Mouse (Mus musculus) adrenal gland, postnatal 36 days (tissue): Measurements from ENCODE around the gene Gdf5. TPM values are rescaled to one million over a fixed set of nuclear protein-coding genes. Genes with fewer than 3 reads are reported as not detected.
"Not testable (repeated sequence)": the region's sequence is repeated elsewhere in the genome, so short reads cannot be mapped to it uniquely, and the experiment has no call there.

Experiments used
- DNase-seq, 2 experiments: peaks; one replicate each; pipeline ENCODE4 v3.0.0; 2021; ENCODE audit warnings: mixed read lengths in 1 of 2
- total RNA-seq, 2 experiments: library from RNA; stranded (reverse); gene quantifications; 2 replicates each; pipeline ENCODE4 v1.2.3; 2021

Gdf5 gene
- total RNA-seq, 2 experiments from 2014 or later = 0.56 to 0.89 TPM

- DNase-seq = peak; percentile 85 to 88
These were observed 3.3 kb downstream of the Gdf5 start for GRCm38 (mm10) chr2:155941697-155942442.

GRCm38 (mm10) chr2:155940681-155941080, 4.5 kb downstream of the Gdf5 start, which contains the start of gene Gm15557:
Gene Gm15557, plus strand, starts transcription at chr2:155940728.
- no peak for DNase-seq

DNA sequence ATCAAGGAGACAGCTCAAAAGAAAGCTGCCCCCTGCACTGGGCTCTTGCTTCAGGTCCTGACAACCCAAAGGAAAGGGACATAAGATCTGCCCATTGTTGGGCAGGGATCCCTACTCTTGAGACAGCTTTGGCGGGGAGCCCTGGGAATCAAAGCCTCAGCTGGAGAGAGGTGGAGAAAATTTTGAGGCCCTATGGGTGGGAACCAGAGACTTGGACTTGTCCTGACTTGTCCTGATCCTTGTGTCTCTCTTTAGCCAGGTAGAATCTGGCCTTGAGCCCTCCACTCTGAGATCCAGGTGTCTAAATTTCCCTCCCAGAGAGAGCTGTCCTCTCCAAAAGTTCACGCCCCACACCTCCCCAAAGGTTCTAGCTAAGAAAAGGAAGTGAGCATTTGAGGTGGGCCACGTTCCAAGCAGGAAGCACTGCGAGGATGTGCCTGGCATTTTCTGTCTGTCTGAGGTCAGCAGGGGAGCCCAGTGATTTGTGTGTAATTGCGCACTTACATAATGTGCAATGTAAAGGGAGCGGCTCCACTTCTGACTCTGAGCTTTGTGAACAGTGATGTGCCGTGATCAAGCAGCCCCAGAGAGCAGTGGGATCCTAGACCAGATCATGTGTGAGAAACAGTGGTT, 5.2 kb downstream of the Gdf5 start:
- no peak for DNase-seq

DNA sequence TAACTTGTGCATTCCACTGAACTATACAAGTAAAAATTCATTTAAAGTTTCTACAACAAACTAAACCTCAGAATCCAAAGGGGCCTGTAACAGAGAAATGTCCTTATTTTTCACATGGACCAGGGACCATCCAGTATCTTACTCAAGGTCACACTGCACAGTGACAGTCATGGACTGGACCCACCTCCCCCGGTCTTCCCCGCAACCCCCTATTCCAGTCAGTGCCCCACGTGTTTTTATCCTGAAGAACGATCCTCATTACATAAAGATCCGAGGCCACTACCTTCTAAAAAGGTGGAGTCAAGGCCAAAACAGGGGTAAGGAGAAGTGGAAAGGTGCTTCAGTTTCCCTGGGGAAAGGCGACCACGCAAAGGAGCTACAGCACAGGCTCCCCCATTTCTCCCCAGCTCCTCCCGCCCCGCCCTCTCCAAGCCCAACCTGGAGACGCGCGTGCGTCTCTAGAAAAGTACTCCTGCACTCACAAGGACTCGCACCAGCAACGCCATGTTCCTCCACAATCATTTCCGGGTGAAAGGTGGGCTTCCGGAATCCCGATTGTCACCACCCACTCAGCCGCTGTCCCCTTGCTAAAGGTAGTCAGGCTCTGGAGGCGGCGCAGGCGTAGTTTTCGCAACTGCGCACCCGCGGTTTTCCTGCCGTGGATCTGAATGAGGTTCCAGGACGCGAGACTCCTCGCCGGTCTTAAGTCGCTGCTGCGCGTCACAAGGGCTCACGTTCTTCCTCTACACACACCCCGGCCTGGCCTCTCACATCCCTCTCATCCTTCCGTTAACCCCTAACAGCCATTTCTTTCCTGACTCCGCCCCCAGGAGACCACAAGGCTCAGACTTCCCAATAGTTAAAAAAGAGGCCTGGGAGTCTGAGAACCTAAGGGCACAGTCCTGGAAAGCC, 15.4 kb downstream of the Gdf5 start, which contains the start of gene Uqcc1:
Uqcc1 (minus strand) TSS at position 780 of the 912 bp plus-strand sequence.
- peak; percentile 94 to 95 for DNase-seq

DNA sequence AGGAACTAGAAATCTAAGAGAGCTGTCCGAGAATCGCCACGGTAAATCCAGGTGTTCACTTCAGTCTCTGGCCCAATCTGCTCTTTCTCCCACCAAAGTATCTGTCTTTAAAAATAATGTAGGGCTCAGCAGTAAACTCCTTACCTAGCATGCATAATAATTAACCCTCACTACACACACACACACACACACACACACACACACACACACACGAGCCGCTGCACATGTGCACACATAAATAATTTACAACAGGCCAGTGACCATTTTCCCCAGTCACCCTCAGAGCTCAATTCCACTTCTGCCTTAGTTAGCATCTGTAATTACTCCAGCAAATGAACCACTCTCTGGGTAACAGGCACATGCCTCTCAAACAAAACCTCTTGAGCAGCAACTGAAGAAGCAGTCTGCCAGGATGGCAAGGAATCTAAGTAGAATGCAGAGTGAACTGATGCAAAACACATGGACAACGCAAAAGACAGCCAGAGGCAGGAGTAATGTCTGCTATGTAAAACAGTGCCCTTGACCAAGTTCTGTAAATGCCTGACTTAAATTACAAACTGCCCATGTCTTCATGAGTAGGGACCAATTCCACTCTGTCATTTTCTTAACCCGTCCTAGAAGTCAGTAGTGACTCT, 16.3 kb downstream of the Gdf5 start:
- DNase-seq = no peak

DNA sequence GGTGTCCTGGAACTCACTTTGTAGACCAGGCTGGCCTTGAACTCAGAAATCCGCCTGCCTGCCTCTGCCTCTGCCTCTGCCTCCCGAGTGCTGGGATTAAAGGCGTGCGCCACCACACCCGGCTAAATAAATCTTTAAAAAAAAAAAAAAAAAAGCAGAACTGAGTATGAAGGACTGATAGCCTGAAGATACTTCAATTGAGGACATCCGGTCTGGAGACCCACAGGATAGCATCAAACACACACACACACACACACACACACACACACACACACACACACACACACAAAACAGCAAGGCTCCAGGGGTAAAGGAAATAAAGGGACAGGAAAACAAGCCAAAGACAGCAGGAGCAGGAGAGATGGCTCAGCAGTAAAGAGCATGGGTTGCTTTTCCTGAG, 20.0 kb downstream of the Gdf5 start:
- not testable (repeated sequence) for DNase-seq

DNA sequence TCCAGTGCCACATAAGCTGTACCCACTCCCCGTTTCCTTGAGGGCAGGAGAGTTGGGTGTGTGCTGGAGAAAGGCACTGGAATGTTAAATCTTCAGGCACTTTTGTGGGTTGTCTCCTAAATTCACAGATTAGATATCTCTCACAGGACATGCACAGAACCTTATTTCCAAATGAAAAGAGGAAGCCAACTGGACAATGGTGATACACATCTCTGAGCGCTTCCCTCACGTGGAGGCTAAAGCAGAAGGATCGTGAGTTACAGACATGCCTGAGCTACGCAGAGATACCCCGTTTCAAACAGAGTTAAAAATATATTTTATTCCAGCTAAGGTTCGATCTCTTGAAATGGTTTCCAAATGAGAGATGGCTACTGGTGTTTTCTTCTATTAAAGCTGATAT, 22.0 kb downstream of the Gdf5 start:
- DNase-seq = no peak

- no peak for DNase-seq
These were observed 30.5 kb downstream of the Gdf5 start for GRCm38 (mm10) chr2:155914684-155915083.

DNA sequence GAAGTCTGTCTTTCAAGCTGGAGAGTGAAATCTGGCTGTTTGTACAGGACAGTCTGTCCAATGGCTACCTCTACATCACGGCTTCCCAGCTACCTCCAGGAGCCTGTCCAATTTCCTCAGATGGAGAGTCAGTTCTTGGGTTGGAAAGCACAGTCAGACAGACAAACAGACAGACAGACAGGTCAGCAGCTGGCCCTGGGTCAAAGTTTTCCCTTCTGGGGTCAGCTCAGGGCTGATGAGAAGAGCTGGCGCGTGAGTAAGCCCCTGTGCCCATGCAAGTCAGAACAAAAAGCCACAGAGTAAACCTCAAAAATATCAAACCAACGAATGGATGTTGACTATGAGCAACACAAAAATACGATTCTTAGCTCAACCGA, 41.5 kb downstream of the Gdf5 start:
- no peak for DNase-seq

DNA sequence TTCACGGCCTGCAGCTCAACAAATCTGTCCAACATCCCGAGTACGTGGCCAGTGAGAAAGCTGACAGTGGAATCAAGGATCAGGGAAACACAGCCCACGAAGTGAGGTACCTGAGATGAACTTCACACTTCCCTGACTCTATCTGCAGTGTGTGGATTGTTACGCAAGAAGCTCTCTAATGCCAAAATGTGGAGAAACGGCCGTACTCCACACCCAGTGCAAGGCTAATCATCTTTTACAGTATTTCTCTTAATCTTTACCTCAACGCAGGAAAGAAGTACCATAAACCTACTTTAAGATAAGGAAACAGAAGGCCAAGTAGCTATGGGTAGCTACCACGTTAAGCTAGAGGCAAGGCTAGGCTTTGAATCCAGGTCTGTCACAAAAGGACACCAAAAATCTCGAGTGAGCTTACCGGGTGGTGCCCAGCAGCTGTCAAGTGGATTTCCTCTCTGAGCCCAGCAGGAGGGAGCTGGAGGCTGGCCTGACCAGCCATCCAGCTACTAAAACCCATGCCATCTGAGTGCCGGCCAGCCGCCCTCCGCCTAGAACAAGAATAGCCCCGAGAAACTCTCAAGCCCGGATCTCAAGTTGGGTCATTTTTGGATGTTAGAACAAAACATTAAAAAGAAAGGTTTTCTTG, 42.1 kb downstream of the Gdf5 start:
- DNase-seq = no peak

DNA sequence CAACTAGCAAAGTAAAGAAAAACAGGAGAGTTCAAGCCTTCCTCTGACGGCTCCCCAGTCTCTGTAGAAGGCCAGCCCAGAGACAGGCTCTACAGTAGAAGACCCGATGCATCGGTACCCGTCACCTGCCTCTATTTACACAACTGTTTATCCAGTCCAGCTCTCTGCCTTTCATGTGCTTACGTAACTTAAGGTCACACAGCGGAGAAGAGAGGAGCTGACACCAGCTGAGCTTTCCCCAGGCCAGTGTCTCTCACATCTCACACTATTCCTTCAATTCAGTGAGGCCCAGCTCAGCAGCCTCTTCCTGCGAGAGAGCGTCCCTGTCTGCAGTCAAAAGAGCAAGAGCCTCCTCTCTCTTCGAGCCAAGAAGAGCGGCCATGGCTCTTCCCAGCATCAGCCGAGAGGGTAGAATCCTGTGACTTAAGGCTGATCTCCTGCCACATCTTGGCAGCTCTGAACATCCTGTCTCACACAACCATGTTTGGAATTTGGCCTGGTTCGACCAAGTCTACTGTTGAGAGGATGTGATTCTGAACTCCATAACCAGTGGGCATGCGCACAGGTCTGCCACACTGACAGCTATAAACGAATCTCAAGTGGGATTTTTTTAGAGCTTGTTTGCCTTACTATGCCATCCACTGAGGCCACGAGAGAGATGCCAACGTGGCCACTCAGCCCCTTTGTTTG, 50.0 kb downstream of the Gdf5 start:
- peak in 1 of 2 experiments; percentile 16 for DNase-seq

DNA sequence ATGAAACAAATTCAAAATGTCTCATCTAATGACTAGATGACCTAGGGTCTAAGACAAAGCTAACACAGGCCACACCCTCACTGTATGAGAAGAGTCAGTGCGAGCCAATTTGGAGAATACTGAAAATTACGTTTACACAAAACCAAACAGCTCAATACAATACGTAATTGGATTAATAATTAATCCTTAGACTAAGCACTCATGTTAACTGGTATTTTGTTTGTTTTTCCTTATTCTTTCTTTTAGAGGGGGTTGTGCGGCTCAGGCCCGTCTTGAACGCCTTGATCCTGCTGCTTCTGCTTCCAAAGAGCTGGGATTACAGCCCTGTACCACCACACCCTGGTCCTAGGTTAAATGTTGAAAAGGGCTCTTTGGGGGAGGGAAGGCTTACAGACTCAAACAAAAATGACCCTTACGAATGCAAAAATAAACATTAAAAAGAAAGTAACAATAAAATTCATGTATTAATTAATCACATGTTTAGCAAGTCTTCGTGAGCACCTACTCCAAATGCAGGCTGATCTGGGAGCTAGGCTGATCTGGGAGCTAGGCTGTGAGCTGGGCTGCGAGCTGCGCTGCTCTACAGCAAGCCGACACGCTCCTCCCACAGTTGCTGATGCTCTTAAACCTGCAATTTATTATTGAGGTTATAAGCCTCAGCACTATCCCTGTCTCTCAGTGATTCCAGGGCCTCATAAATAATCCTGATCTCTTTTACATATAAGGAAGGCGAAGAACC, 50.7 kb downstream of the Gdf5 start:
- DNase-seq = no peak

Other genes starting within 250 kb of the Gdf5 start
- 10 to 100 TPM; 42.3 to 46.9 TPM for gene Edem2, start 215.9 kb downstream of the Gdf5 start, total RNA-seq
- gene Gm17581, start 209.5 kb downstream of the Gdf5 start, total RNA-seq = not detected
- 10 to 100 TPM; 27.0 to 72.3 TPM for gene Procr, start 194.2 kb downstream of the Gdf5 start, total RNA-seq
- 1 to 10 TPM; 1.4 to 1.7 TPM for gene Mmp24, start 170.0 kb downstream of the Gdf5 start, total RNA-seq
- gene BC029722, start 125.9 kb downstream of the Gdf5 start, total RNA-seq = 100 to 1,000 TPM; 185 to 198 TPM
- 100 to 1,000 TPM; 158 to 163 TPM for gene Eif6, start 118.4 kb downstream of the Gdf5 start, total RNA-seq
- not detected for gene Fam83c, start 110.5 kb downstream of the Gdf5 start, total RNA-seq
- 100 to 1,000 TPM; 103 to 126 TPM for gene Uqcc1, start 15.1 kb downstream of the Gdf5 start, total RNA-seq
- not detected for gene Gm15557, start 4.6 kb downstream of the Gdf5 start, total RNA-seq
- gene Cep250, start 11.1 kb upstream of the Gdf5 start, total RNA-seq = 10 to 100 TPM; 11.5 to 11.9 TPM
- 1 to 10 TPM; 1.5 to 2.8 TPM for gene 6430550D23Rik, start 62.6 kb upstream of the Gdf5 start, total RNA-seq
- 100 to 1,000 TPM; 235 to 250 TPM for gene Ergic3, start 62.7 kb upstream of the Gdf5 start, total RNA-seq
- not detected for gene Fer1l4, start 107.6 kb upstream of the Gdf5 start, total RNA-seq
- gene Spag4, start 119.8 kb upstream of the Gdf5 start, total RNA-seq = 1 to 10 TPM; 2.5 to 3.7 TPM
- gene Cpne1, start 166.6 kb upstream of the Gdf5 start, total RNA-seq = 10 to 100 TPM; 47.5 to 55.6 TPM
- 10 to 100 TPM; 21.9 to 29.4 TPM for gene Rbm12, start 166.6 kb upstream of the Gdf5 start, total RNA-seq
- 10 to 100 TPM; 17.6 to 30.3 TPM for gene Gm28036, start 181.7 kb upstream of the Gdf5 start, total RNA-seq
- gene Romo1, start 198.7 kb upstream of the Gdf5 start, total RNA-seq = 100 to 1,000 TPM; 319 to 321 TPM
- 10 to 100 TPM; 82.1 to 90.9 TPM for gene Nfs1, start 198.8 kb upstream of the Gdf5 start, total RNA-seq
- gene Rbm39, start 234.9 kb upstream of the Gdf5 start, total RNA-seq = 100 to 1,000 TPM; 334 to 392 TPM